Mouse (Mus musculus): ENCODE results near the gene Egln3.
A peak's percentile ranks its signal among the peaks of the same experiment; 100 is the strongest.

Gene Egln3

DNA sequence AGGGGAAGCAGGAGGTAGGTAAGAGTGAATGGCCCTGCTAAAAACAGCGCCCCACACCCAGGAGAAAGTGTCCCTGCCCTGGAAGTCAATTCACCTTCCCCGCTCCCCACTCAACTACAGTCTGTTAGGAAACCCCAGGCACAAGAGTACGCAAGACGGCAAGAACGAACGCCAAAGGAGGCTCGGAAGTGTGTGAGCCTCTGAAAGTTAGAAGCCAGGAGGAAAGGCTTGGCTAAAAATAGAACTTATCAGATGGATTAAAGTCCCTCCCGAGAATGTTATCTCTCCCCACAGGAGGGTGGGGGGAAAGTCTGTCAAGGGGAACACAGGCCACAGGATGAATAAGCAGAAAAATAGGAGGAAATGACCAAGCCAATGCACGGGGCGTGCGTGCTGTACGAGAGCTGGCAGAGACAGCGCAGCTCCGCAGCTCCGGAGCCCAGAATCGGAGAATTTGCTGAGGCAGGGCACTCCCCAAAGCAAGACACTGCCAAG, 41.0 kb downstream of the Egln3 start:
- peak; percentile 24 for DNase-seq (ENCODE audit: low read depth, low spot score)

DNA sequence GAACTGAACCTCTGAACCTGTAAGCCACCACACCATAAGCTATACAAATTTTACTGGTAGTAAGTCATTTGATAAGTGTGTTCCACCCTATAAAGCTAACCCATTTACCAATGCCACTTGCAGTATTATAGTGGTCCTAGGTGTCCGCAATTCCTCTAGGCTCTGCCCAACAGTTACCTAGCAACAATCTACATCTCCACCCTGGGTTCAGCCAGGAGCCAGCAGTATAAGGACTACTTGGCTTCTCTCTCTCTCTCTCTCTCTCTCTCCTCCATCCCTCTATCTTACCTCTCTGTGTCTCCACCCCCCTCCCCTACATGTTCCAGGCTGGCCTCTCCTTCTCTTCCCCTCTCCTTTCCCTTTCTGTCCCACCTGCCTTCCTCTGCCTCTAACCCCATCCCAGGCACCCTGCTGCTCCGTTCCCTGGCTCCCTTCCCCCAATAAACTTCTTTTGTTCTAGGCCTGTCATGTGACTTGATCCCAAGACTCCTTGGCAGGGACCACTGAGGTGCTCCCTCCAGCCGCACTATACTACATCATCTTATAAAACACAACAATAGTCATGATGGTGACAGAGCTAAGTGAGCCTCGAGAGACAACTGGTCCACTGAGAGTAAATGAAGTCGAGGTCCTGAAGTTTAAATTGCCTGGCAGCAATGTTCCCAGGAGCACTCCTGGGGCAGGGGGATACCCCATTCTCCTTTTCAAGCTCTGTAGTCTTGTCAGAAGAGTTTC, 42.0 kb downstream of the Egln3 start:
- no peak for DNase-seq (ENCODE audit: low read depth, low spot score)

- no peak for DNase-seq (ENCODE audit: low read depth, low spot score)
Observed at GRCm38 (mm10) chr12:54160279-54160678, 43.4 kb downstream of the Egln3 start.

DNA sequence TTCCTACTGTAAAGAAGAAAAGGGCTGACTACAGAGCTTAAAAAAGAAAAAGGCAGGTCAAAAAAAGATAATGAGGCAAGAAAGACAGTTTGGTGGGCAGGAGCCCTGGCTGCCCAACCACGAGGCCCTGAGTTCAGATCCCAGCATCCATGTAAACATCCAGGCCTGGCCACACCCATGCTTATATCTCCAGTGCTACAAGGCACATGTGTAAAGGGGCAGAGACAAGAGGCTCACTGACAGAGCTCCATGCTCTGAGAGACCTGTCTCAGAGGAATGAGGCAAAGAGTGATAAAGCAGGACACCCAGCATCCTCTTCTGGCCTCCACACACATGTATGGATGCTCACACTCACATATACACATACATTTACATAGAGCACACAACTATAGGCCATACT, 48.9 kb downstream of the Egln3 start:
- no peak for DNase-seq (ENCODE audit: low read depth, low spot score)

- no peak for DNase-seq (ENCODE audit: low read depth, low spot score)
Observed at GRCm38 (mm10) chr12:54146943-54147556, 56.6 kb downstream of the Egln3 start.
